Mouse (Mus musculus) ES-E14 (cell line): ENCODE data around the gene Ctnna3.

ENCODE experiments used
- CHD2 ChIP-seq: IDR thresholded peaks from 2 replicates; pipeline ENCODE4 v1.6.1; 2014; ENCODE audit warnings: mild to moderate bottlenecking, low read depth, low read length, inconsistent platforms
- MAFK ChIP-seq: IDR thresholded peaks from 2 replicates; pipeline ENCODE4 v1.6.1; 2014; ENCODE audit warnings: mild to moderate bottlenecking, low read depth, low read length, inconsistent platforms; ENCODE audit not compliant: insufficient read depth
- ZC3H11A ChIP-seq: IDR thresholded peaks from 2 replicates; pipeline ENCODE4 v1.6.1; 2012; ENCODE audit warnings: low read depth, mild to moderate bottlenecking, inconsistent platforms, low read length, borderline replicate concordance
- ZNF384 ChIP-seq: IDR thresholded peaks from 2 replicates; pipeline ENCODE4 v1.6.1; 2012; ENCODE audit warnings: low read depth, low read length, inconsistent platforms

DNA sequence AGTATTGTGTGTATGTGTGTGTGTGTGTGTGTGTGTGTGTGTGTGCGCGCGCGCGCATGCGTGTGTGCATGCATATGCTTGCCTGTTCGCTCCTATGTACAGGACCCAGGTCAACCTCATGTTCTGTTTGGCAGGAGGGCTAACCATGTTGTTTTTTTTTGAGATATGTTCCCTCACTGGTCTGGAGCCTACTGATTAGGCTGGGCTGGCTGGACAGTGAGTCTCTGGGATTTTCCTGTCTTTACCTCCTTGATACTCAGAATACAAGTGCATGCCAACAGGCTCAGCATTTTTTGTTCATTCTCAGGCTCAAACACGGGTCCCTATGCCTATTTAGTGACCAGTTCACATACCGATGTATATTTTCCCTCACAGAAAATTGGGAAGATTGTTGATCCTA lies 794.1 kb downstream of the Ctnna3 start:
- TF ChIP-seq MAFK (no peak), ZC3H11A (no peak), ZNF384 (no peak), CHD2 (no peak)
